Mouse (Mus musculus) lung, adult 2 months (tissue): ENCODE data around the gene Lrrn1. TPM values are rescaled to one million over a fixed set of nuclear protein-coding genes. Genes with fewer than 3 reads are reported as not detected.

ENCODE experiments used
- DNase-seq: peaks from one replicate; pipeline ENCODE4 v3.0.0; 2022
- H3K4me1 ChIP-seq: fragments of 200-500 bp; 2 replicates; pipeline ENCODE4 v1.6.1; 2011; ENCODE audit warnings: low read length; ENCODE audit not compliant: control insufficient read depth, insufficient read depth
- H3K4me3 ChIP-seq: fragments of 200-500 bp; replicated peaks from 2 replicates; pipeline ENCODE3; 2011; ENCODE audit warnings: low read depth, mild to moderate bottlenecking, control low read depth, low read length; ENCODE audit errors: extremely low read depth
- CTCF ChIP-seq: fragments of 200-500 bp; IDR thresholded peaks from 2 replicates; pipeline ENCODE4 v1.5.1; 2011; ENCODE audit warnings: mild to moderate bottlenecking, low read length, control low read depth; ENCODE audit not compliant: insufficient read depth
- POLR2A ChIP-seq: fragments of 200-500 bp; IDR thresholded peaks from 2 replicates; pipeline ENCODE4 v1.6.1; 2011; ENCODE audit warnings: low read depth, mild to moderate bottlenecking, control low read depth, low read length, borderline replicate concordance; ENCODE audit errors: extremely low read depth
- WGBS: fragments of 180-500 bp; shearing (Covaris S2); methylation state at CpG from one replicate; pipeline ENCODE4 v1.1.7; 2018; 5-methylcytosine and 5-hydroxymethylcytosine counted together
- polyA plus RNA-seq: library from polyadenylated mRNA; depleted of rRNA; stranded (reverse); fragments of >200 nt; gene quantifications from 2 replicates; pipeline ENCODE4 v1.2.3, GENCODE M21; 2012; rRNA removed

Lrrn1 gene
- polyA plus RNA-seq, result 0.18 and 2.1 TPM in 2 replicates

GRCm38 (mm10) chr6:107528877-107529864, at the start of gene Lrrn1:
Gene Lrrn1, plus strand, starts transcription at chr6:107529768.
- Histone ChIP-seq H3K4me1 (no peaks in the 10 kb centered on the region), H3K4me3 (no peak within 1 kb of the TSS)
- TF ChIP-seq CTCF, result no peak
- TF ChIP-seq POLR2A, result no peak
- 5% methylated on average over 39 of the region's 43 CpGs for WGBS
- DNase-seq, result no peak

- no peak for DNase-seq
- no peak overlapping the region for H3K4me3 ChIP-seq
- no peak for TF ChIP-seq POLR2A
- no peak for TF ChIP-seq CTCF
- 0% methylated on average over 1 of the region's 1 CpGs for WGBS
- H3K4me1 ChIP-seq, result no peaks in the 10 kb centered on the region
Observed at GRCm38 (mm10) chr6:107494491-107494890, 35.1 kb upstream of the Lrrn1 start.

GRCm38 (mm10) chr6:107495830-107496229, 33.7 kb upstream of the Lrrn1 start:
- Histone ChIP-seq H3K4me3 (no peak overlapping the region), H3K4me1 (no peaks in the 10 kb centered on the region)
- WGBS, result 76% methylated on average over 1 of the region's 1 CpGs
- no peak for DNase-seq
- TF ChIP-seq POLR2A, result no peak
- no peak for TF ChIP-seq CTCF

- no peak overlapping the region for H3K4me3 ChIP-seq
- TF ChIP-seq CTCF (no peak), POLR2A (no peak)
- DNase-seq, result no peak
- 77% methylated on average over 4 of the region's 4 CpGs for WGBS
- H3K4me1 ChIP-seq, result no peaks in the 10 kb centered on the region
Observed at GRCm38 (mm10) chr6:107513716-107514115, 15.9 kb upstream of the Lrrn1 start.

- DNase-seq, result no peak
- 47% methylated on average over 2 of the region's 2 CpGs for WGBS
- Histone ChIP-seq H3K4me3 (no peak overlapping the region), H3K4me1 (no peaks in the 10 kb centered on the region)
- TF ChIP-seq CTCF (no peak), POLR2A (no peak)
Observed at GRCm38 (mm10) chr6:107523953-107524352, 5.6 kb upstream of the Lrrn1 start.

- no peak overlapping the region for H3K4me3 ChIP-seq
- DNase-seq, result no peak
- TF ChIP-seq CTCF (no peak), POLR2A (no peak)
- WGBS, result 1% methylated on average over 33 of the region's 34 CpGs
- no peaks in the 10 kb centered on the region for H3K4me1 ChIP-seq
Observed at GRCm38 (mm10) chr6:107529911-107530431, 403 bp downstream of the Lrrn1 start.

GRCm38 (mm10) chr6:107530621-107531285, 1.2 kb downstream of the Lrrn1 start:
- no peaks in the 10 kb centered on the region for H3K4me1 ChIP-seq
- no peak for DNase-seq
- 2% methylated on average over 15 of the region's 15 CpGs for WGBS
- TF ChIP-seq POLR2A (no peak), CTCF (no peak)
- H3K4me3 ChIP-seq, result no peak overlapping the region

- 62% methylated on average over 8 of the region's 8 CpGs for WGBS
- no peak overlapping the region for H3K4me3 ChIP-seq
- TF ChIP-seq CTCF, result no peak
- no peak for TF ChIP-seq POLR2A
- H3K4me1 ChIP-seq, result no peaks in the 10 kb centered on the region
- DNase-seq, result no peak
Observed at GRCm38 (mm10) chr6:107531526-107532080, 2.0 kb downstream of the Lrrn1 start.

- TF ChIP-seq CTCF, result no peak
- no peak for TF ChIP-seq POLR2A
- no peaks in the 10 kb centered on the region for H3K4me1 ChIP-seq
- WGBS, result 37% methylated on average over 1 of the region's 1 CpGs
- no peak overlapping the region for H3K4me3 ChIP-seq
- no peak for DNase-seq
Observed at GRCm38 (mm10) chr6:107534533-107534932, 5.0 kb downstream of the Lrrn1 start.

GRCm38 (mm10) chr6:107536631-107537030, 7.1 kb downstream of the Lrrn1 start:
- Histone ChIP-seq H3K4me1 (no peaks in the 10 kb centered on the region), H3K4me3 (no peak overlapping the region)
- 81% methylated on average over 4 of the region's 4 CpGs for WGBS
- DNase-seq, result no peak
- TF ChIP-seq POLR2A, result no peak
- TF ChIP-seq CTCF, result no peak
